Mouse (Mus musculus) heart, postnatal 0 days (tissue): ENCODE data around the gene Bcas1.

Source experiments
- CTCF ChIP-seq: IDR thresholded peaks from 2 replicates; pipeline ENCODE4 v1.5.1; 2016; ENCODE audit warnings: antibody characterized with exemption, control low read depth, low read depth
- EP300 ChIP-seq: IDR thresholded peaks from 2 replicates; pipeline ENCODE4 v1.6.1; 2016; ENCODE audit warnings: antibody characterized with exemption, low read depth

DNA sequence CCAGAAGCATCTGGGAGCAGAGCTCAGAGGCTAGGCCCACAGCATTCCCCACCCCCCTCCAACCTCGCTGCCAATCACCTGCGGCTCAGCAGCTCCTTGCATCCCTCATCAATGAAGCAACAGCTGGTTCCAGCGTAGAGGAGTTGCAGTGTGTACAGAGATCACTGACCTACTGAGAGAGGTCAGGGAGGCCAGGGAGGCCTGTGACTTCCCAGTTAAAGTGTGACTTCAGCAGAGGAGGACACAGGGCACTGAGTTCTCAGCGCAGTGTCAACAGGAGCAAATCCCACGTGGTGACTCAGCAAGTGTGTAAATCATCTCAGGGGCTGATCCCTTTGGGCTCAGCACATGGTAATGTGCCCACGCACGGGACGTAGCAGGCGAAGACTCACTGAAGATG, 32.2 kb upstream of the Bcas1 start:
- no peak for TF ChIP-seq CTCF
- TF ChIP-seq EP300: no peak
